Mouse (Mus musculus): Measurements from ENCODE around the gene Iqschfp. TPM values are rescaled to one million over a fixed set of nuclear protein-coding genes. Genes with fewer than 3 reads are reported as not detected.

Iqschfp gene
- polyA plus RNA-seq, 1 experiment: 7.6 TPM

DNA sequence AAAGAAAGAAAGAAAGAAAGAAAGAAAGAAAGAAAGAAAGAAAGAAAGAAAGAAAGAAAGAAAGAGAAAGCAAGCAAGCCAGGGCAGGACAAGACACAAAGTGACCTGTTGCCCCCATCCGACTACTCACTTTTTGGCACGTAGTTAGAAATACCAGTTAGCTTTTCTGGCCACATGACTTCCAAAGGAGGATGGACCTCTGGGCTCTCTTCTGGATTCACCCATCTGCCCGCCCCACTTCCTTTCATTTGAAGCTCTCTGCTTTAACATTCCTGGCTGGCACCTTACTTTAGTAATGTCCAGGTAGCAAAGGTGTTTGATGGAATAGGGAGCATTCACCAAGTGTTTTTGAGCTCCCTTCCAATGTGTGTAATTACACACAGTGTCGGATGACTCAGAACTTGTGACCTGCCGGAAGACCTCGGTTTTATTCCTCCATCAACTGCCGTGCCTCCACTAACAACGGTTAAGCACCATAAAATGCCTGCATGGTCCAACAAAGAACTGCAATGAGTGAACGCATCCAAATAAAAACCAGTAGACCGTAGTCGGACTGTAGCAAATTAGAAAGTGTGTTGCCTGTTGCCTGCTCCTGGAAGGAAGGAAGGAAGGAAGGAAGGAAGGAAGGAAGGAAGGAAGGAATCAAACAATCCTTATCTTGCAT, 718.7 kb downstream of the Iqschfp start:
- no peak for DNase-seq (ENCODE audit: low read depth)
- no peak for TF ChIP-seq POLR2A (IDR thresholded peaks at IDR 0.05; ENCODE audit: borderline replicate concordance, extremely low read depth, insufficient read depth, insufficient read length, poor library complexity, severe bottlenecking)
- TF ChIP-seq CTCF (IDR thresholded peaks at IDR 0.05; ENCODE audit: borderline replicate concordance, extremely low read depth, insufficient read depth, insufficient read length): no peak

- TF ChIP-seq POLR2A (IDR thresholded peaks at IDR 0.05; ENCODE audit: borderline replicate concordance, extremely low read depth, insufficient read depth, insufficient read length, poor library complexity, severe bottlenecking) (no peak), CTCF (IDR thresholded peaks at IDR 0.05; ENCODE audit: borderline replicate concordance, extremely low read depth, insufficient read depth, insufficient read length) (peak; percentile 26; the same call in 1 of the 2 replicates)
These were observed 723.2 kb downstream of the Iqschfp start for GRCm38 (mm10) chr3:68615042-68615810.

DNA sequence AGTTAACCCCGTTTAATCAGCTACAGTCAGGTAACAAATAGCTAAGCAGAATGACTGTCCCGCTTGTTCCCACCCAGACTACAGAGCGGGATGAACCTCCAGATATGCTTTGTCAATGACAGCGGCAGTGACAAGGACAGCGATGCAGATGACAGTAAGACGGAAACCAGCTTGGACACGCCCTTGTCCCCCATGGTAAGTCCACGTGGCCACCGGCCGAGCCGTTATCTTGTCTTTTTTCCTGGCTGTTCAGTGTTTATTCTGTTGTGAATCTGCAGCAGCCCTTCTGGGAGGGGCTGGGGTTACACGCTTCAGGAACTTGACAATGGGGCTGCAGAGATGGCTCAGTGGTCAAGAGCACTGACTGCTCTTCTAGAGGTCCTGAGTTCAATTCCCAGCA, 724.3 kb downstream of the Iqschfp start:
- no peak for DNase-seq (ENCODE audit: low read depth)
- no peak for TF ChIP-seq CTCF (IDR thresholded peaks at IDR 0.05; ENCODE audit: borderline replicate concordance, extremely low read depth, insufficient read depth, insufficient read length)
- TF ChIP-seq POLR2A (IDR thresholded peaks at IDR 0.05; ENCODE audit: borderline replicate concordance, extremely low read depth, insufficient read depth, insufficient read length, poor library complexity, severe bottlenecking): no peak

More at GRCm38 (mm10) chr3:68615042-68615810, 723.2 kb downstream of the Iqschfp start:
- DNase-seq (ENCODE audit: low read depth): peak; percentile 72

DNA sequence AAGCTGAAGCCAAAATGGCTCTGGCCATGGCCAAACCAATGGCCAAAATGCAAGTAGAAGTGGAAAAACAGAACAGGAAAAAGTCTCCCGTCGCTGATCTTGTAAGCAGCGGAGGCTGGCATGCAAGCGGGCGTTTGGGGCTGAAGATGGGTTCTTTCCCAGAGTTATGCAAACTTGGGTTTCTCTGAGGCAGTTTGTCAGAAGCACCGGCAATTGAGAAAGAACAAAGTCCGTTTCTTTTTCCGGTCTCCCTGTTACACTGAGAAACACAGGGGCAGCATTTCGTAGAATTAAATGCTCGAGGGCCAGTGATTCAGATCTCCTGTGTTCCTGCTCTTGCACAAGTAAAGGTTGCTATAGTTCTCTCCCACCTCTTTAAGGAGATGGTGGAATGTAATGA, 725.7 kb downstream of the Iqschfp start:
- TF ChIP-seq CTCF (IDR thresholded peaks at IDR 0.05; ENCODE audit: borderline replicate concordance, extremely low read depth, insufficient read depth, insufficient read length): no peak
- TF ChIP-seq POLR2A (IDR thresholded peaks at IDR 0.05; ENCODE audit: borderline replicate concordance, extremely low read depth, insufficient read depth, insufficient read length, poor library complexity, severe bottlenecking): no peak
- DNase-seq (ENCODE audit: low read depth): no peak

- TF ChIP-seq POLR2A (IDR thresholded peaks at IDR 0.05; ENCODE audit: borderline replicate concordance, extremely low read depth, insufficient read depth, insufficient read length, poor library complexity, severe bottlenecking) (no peak), CTCF (IDR thresholded peaks at IDR 0.05; ENCODE audit: borderline replicate concordance, extremely low read depth, insufficient read depth, insufficient read length) (no peak)
- no peak for DNase-seq (ENCODE audit: low read depth)
These were observed 727.1 kb downstream of the Iqschfp start for GRCm38 (mm10) chr3:68619097-68619496.

DNA sequence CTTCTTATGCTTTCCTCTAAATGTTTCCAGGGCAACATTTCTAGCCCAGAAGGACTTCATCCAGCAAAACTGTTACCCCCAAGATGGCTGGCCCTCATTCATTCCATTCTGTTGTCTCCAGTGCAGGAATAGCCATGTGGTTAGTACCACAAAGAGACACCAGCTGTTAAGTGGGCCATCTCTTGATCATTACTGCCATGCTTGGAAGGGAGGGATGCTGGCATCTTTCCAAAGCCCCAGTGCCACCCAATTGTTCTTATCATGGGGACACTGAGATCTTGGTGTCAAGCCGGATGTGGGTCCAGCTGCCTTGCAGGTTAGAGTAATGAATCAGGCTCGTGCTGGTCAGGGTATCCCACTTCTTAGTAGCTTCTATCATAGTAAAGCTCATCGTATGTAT, 729.9 kb downstream of the Iqschfp start:
- TF ChIP-seq POLR2A (IDR thresholded peaks at IDR 0.05; ENCODE audit: borderline replicate concordance, extremely low read depth, insufficient read depth, insufficient read length, poor library complexity, severe bottlenecking): no peak
- TF ChIP-seq CTCF (IDR thresholded peaks at IDR 0.05; ENCODE audit: borderline replicate concordance, extremely low read depth, insufficient read depth, insufficient read length): no peak
- DNase-seq (ENCODE audit: low read depth): no peak

GRCm38 (mm10) chr3:68623036-68623435, 731.0 kb downstream of the Iqschfp start:
- TF ChIP-seq POLR2A (IDR thresholded peaks at IDR 0.05; ENCODE audit: borderline replicate concordance, extremely low read depth, insufficient read depth, insufficient read length, poor library complexity, severe bottlenecking) (no peak), CTCF (IDR thresholded peaks at IDR 0.05; ENCODE audit: borderline replicate concordance, extremely low read depth, insufficient read depth, insufficient read length) (no peak)
- DNase-seq (ENCODE audit: low read depth): no peak

- TF ChIP-seq POLR2A (IDR thresholded peaks at IDR 0.05; ENCODE audit: borderline replicate concordance, extremely low read depth, insufficient read depth, insufficient read length, poor library complexity, severe bottlenecking) (no peak), CTCF (IDR thresholded peaks at IDR 0.05; ENCODE audit: borderline replicate concordance, extremely low read depth, insufficient read depth, insufficient read length) (no peak)
- DNase-seq (ENCODE audit: low read depth): no peak
These were observed 732.4 kb downstream of the Iqschfp start for GRCm38 (mm10) chr3:68624471-68624870.

GRCm38 (mm10) chr3:68630261-68630660, 738.2 kb downstream of the Iqschfp start:
- no peak for TF ChIP-seq POLR2A (IDR thresholded peaks at IDR 0.05; ENCODE audit: borderline replicate concordance, extremely low read depth, insufficient read depth, insufficient read length, poor library complexity, severe bottlenecking)
- TF ChIP-seq CTCF (IDR thresholded peaks at IDR 0.05; ENCODE audit: borderline replicate concordance, extremely low read depth, insufficient read depth, insufficient read length): no peak
- no peak for DNase-seq (ENCODE audit: low read depth)

- TF ChIP-seq CTCF (IDR thresholded peaks at IDR 0.05; ENCODE audit: borderline replicate concordance, extremely low read depth, insufficient read depth, insufficient read length): no peak
- TF ChIP-seq POLR2A (IDR thresholded peaks at IDR 0.05; ENCODE audit: borderline replicate concordance, extremely low read depth, insufficient read depth, insufficient read length, poor library complexity, severe bottlenecking): no peak
- DNase-seq (ENCODE audit: low read depth): no peak
These were observed 738.8 kb downstream of the Iqschfp start for GRCm38 (mm10) chr3:68630821-68631220.

DNA sequence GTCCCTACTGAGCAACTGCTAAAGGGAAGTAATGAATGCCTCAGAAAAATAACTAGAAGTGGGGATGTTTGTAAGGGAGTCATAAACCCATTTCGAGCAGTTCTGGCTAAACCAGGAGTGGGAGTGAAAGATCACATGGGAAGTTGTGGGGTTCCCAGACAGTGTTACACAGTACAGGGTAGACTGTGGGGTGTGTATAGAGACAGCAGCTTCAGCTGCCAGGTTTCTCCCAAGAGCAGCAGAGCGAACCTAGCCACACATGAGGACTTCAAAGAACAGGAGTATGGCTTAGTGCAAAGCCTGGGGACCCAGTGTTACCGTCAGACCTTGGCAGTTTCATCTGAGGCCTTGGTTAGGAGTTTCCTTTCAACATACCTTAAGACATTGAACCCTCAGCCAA, 740.7 kb downstream of the Iqschfp start:
- DNase-seq (ENCODE audit: low read depth): no peak
- no peak for TF ChIP-seq POLR2A (IDR thresholded peaks at IDR 0.05; ENCODE audit: borderline replicate concordance, extremely low read depth, insufficient read depth, insufficient read length, poor library complexity, severe bottlenecking)
- TF ChIP-seq CTCF (IDR thresholded peaks at IDR 0.05; ENCODE audit: borderline replicate concordance, extremely low read depth, insufficient read depth, insufficient read length): no peak

Data from brain, embryonic 14.5 days (tissue).